Mouse (Mus musculus) bone marrow, adult 2 months (tissue): ENCODE measurements around the gene Fgfr2. TPM values are rescaled to one million over a fixed set of nuclear protein-coding genes. Genes with fewer than 3 reads are reported as not detected.

Experiments used
- H3K27ac ChIP-seq: fragments of 200-500 bp; 2 replicates; pipeline ENCODE4 v1.5.1; 2012; ENCODE audit warnings: low read depth, mild to moderate bottlenecking, control low read depth, inconsistent platforms, low read length; ENCODE audit not compliant: control insufficient read depth, poor library complexity, insufficient read depth
- H3K4me1 ChIP-seq: fragments of 200-500 bp; 2 replicates; pipeline ENCODE4 v1.6.1; 2011; ENCODE audit warnings: low read length; ENCODE audit not compliant: control insufficient read depth, insufficient read depth
- H3K4me3 ChIP-seq: fragments of 200-500 bp; replicated peaks from 2 replicates; pipeline ENCODE3; 2011; ENCODE audit warnings: mild to moderate bottlenecking, low read depth, low read length, control low read depth; ENCODE audit not compliant: control insufficient read depth
- CTCF ChIP-seq: fragments of 200-500 bp; IDR thresholded peaks from 2 replicates; pipeline ENCODE4 v1.5.1; 2011; ENCODE audit warnings: low read length, control low read depth; ENCODE audit not compliant: control insufficient read depth, insufficient read depth
- POLR2A ChIP-seq: fragments of 200-500 bp; IDR thresholded peaks from 2 replicates; pipeline ENCODE4 v1.6.1; 2011; ENCODE audit warnings: low read depth, mild to moderate bottlenecking, control low read depth, low read length, borderline replicate concordance; ENCODE audit not compliant: control insufficient read depth
- WGBS: fragments of 180-500 bp; shearing (Covaris S2); methylation state at CpG from one replicate; pipeline ENCODE4 v1.1.7; 2018; 5-methylcytosine and 5-hydroxymethylcytosine counted together
- polyA plus RNA-seq: library from polyadenylated mRNA; stranded (reverse); fragments of >200 nt; gene quantifications from 2 replicates; pipeline ENCODE4 v1.2.4, GENCODE M21; 2011; ENCODE audit warnings: low replicate concordance; ENCODE audit not compliant: missing spikeins, insufficient read depth, insufficient read length

Fgfr2 gene
- polyA plus RNA-seq, 1 experiment: 8.2 TPM

GRCm38 (mm10) chr7:132656548-132656947 is 466.6 kb downstream of the Fgfr2 start:
- WGBS: 1% methylated on average over 3 of the region's 3 CpGs
- H3K4me3 ChIP-seq: no peak overlapping the region
- peaks cover 5% of the 10 kb centered on the region; the same call in 1 of the 2 replicates for H3K4me1 ChIP-seq
- H3K27ac ChIP-seq: peak overlapping the region; percentile 76
- TF ChIP-seq CTCF (peak; percentile 83), POLR2A (no peak)

GRCm38 (mm10) chr7:132656075-132656474 is 467.1 kb downstream of the Fgfr2 start:
- TF ChIP-seq CTCF (peak; percentile 99), POLR2A (no peak)
- Histone ChIP-seq H3K4me3 (peak overlapping the region; percentile 42), H3K27ac (peak overlapping the region; percentile 76), H3K4me1 (peaks cover 5% of the 10 kb centered on the region; the same call in 1 of the 2 replicates)
- 8% methylated on average over 9 of the region's 9 CpGs for WGBS

- Histone ChIP-seq H3K4me1 (peaks cover 5% of the 10 kb centered on the region; the same call in 1 of the 2 replicates), H3K27ac (no peak overlapping the region), H3K4me3 (no peak overlapping the region)
- WGBS: 90% methylated on average over 3 of the region's 3 CpGs
- TF ChIP-seq POLR2A (no peak), CTCF (no peak)
Observed at GRCm38 (mm10) chr7:132654412-132654811, 468.7 kb downstream of the Fgfr2 start.

GRCm38 (mm10) chr7:132646514-132646913 is 476.6 kb downstream of the Fgfr2 start:
- H3K4me3 ChIP-seq: no peak overlapping the region
- WGBS: 89% methylated on average over 1 of the region's 1 CpGs
- H3K4me1 ChIP-seq: no peaks in the 10 kb centered on the region
- TF ChIP-seq POLR2A (no peak), CTCF (no peak)
- H3K27ac ChIP-seq: no peak overlapping the region

- Histone ChIP-seq H3K4me1 (no peaks in the 10 kb centered on the region), H3K27ac (no peak overlapping the region), H3K4me3 (no peak overlapping the region)
- TF ChIP-seq CTCF: no peak
- no peak for TF ChIP-seq POLR2A
- WGBS: 78% methylated on average over 11 of the region's 11 CpGs
Observed at GRCm38 (mm10) chr7:132644605-132645279, 478.4 kb downstream of the Fgfr2 start.

GRCm38 (mm10) chr7:132641606-132642005 is 481.5 kb downstream of the Fgfr2 start:
- WGBS: 81% methylated on average over 1 of the region's 1 CpGs
- TF ChIP-seq POLR2A (no peak), CTCF (no peak)
- Histone ChIP-seq H3K4me1 (no peaks in the 10 kb centered on the region), H3K27ac (no peak overlapping the region), H3K4me3 (no peak overlapping the region)

- Histone ChIP-seq H3K27ac (no peak overlapping the region), H3K4me1 (no peaks in the 10 kb centered on the region), H3K4me3 (no peak overlapping the region)
- 73% methylated on average over 9 of the region's 9 CpGs for WGBS
- no peak for TF ChIP-seq POLR2A
- TF ChIP-seq CTCF: no peak
Observed at GRCm38 (mm10) chr7:132640946-132641345, 482.2 kb downstream of the Fgfr2 start.

- TF ChIP-seq POLR2A (no peak), CTCF (peak; percentile 76)
- Histone ChIP-seq H3K4me1 (no peaks in the 10 kb centered on the region), H3K27ac (no peak overlapping the region), H3K4me3 (no peak overlapping the region)
- 66% methylated on average over 12 of the region's 12 CpGs for WGBS
Observed at GRCm38 (mm10) chr7:132638446-132639087, 484.6 kb downstream of the Fgfr2 start.
